Mouse (Mus musculus) liver, embryonic 14.5 days (tissue): ENCODE measurements at regions not wholly inside any gene's neighbourhood (a gene's known extent, or its start where the extent isn't known, plus 50 kb on each side); places are given as distances from the start of the nearest gene placed in this dataset.
A peak's percentile ranks its signal among the peaks of the same experiment; 100 is the strongest.

ENCODE experiments used
- ATAC-seq: fragments of 200-750 bp; cut with Nextera tagmentation; 2 replicates; pipeline ENCODE4 v1.8.0; 2017; ENCODE audit warnings: moderate number of reproducible peaks, mild to moderate bottlenecking, moderate library complexity; ENCODE audit not compliant: insufficient read depth
- DNase-seq, 3 experiments: peaks; one replicate each; pipeline ENCODE4 v3.0.0-alpha.2; 2012 to 2013; ENCODE audit warnings: low read depth in 3 of 3, low spot score in 3 of 3
- H3K27ac ChIP-seq: fragments of 300-500 bp; sonication (generic); 2 replicates; pipeline ENCODE4 v1.5.1; 2014; ENCODE audit warnings: moderate library complexity, mild to moderate bottlenecking, control low read depth, inconsistent platforms
- H3K27me3 ChIP-seq: fragments of 300-500 bp; sonication (generic); 2 replicates; pipeline ENCODE4 v1.6.1; 2014; ENCODE audit warnings: mild to moderate bottlenecking, low read length, moderate library complexity; ENCODE audit not compliant: control insufficient read depth, insufficient read depth
- H3K36me3 ChIP-seq: fragments of 300-500 bp; sonication (generic); replicated peaks from 2 replicates; pipeline ENCODE4 v1.6.1; 2014; ENCODE audit warnings: low read depth; ENCODE audit not compliant: control insufficient read depth, insufficient read depth
- H3K4me1 ChIP-seq, 2 experiments: fragments of 200-500 bp in 1 of 2; fragments of 300-500 bp in 1 of 2; sonication (generic) in 1 of 2; replicated peaks; 2 replicates each; pipeline ENCODE4 v1.6.1; 2012 to 2014; ENCODE audit warnings: antibody characterized with exemption in 1 of 2, inconsistent platforms in 1 of 2, low read length in 1 of 2; ENCODE audit not compliant: control insufficient read depth in 2 of 2, insufficient read depth in 2 of 2
- H3K4me2 ChIP-seq: fragments of 300-500 bp; sonication (generic); 2 replicates; pipeline ENCODE4 v1.6.1; 2014; ENCODE audit warnings: low read depth, mild to moderate bottlenecking, control low read depth, moderate library complexity
- H3K4me3 ChIP-seq, 2 experiments: fragments of 200-500 bp in 1 of 2; fragments of 300-500 bp in 1 of 2; sonication (generic) in 1 of 2; 2 replicates each; pipeline ENCODE4 v1.5.1; 2012 to 2014; ENCODE audit warnings: low read depth in 2 of 2, low read length in 2 of 2, mild to moderate bottlenecking in 2 of 2, control low read depth in 1 of 2, inconsistent platforms in 1 of 2, moderate library complexity in 1 of 2; ENCODE audit not compliant: insufficient read depth in 1 of 2
- H3K9ac ChIP-seq: fragments of 300-500 bp; sonication (generic); replicated peaks from 2 replicates; pipeline ENCODE4 v1.6.1; 2014; ENCODE audit warnings: mild to moderate bottlenecking, control low read depth, moderate library complexity
- H3K9me3 ChIP-seq: fragments of 300-500 bp; sonication (generic); 2 replicates; pipeline ENCODE4 v1.6.1; 2016; ENCODE audit warnings: low read length, mixed read lengths; ENCODE audit not compliant: control insufficient read depth
- CTCF ChIP-seq: IDR thresholded peaks from 2 replicates; pipeline ENCODE4 v1.5.1; 2016; ENCODE audit warnings: antibody characterized with exemption, low read depth, control low read depth
- EP300 ChIP-seq: IDR thresholded peaks from 2 replicates; pipeline ENCODE4 v1.6.1; 2016; ENCODE audit warnings: antibody characterized with exemption, low read depth
- WGBS: fragments of 180-500 bp; shearing (Covaris S2); extraction: QIAGEN DNeasy Blood & Tissue Kit; methylation state at CpG from one replicate; pipeline ENCODE4 v1.1.7; 2014; ENCODE audit not compliant: insufficient replicate concordance; 5-methylcytosine and 5-hydroxymethylcytosine counted together

GRCm38 (mm10) chr9:120731952-120732622, 160.8 kb downstream of the Rpl14 start:
- Histone ChIP-seq H3K9ac (no peak overlapping the region), H3K36me3 (no peaks in the 10 kb centered on the region), H3K4me2 (no peak overlapping the region), H3K4me1 (no peaks in the 10 kb centered on the region), H3K4me3 (no peak overlapping the region), H3K27me3 (no peaks in the 10 kb centered on the region), H3K9me3 (no peaks in the 10 kb centered on the region), H3K27ac (no peak overlapping the region)
- ATAC-seq (no peak), DNase-seq (no peak)
- WGBS = 24% methylated on average over 8 of the region's 8 CpGs
- TF ChIP-seq EP300 = no peak

GRCm38 (mm10) chr9:120732650-120733293, 161.5 kb downstream of the Rpl14 start:
- WGBS = 55% methylated on average over 14 of the region's 14 CpGs

GRCm38 (mm10) chr9:120733681-120734465, 162.6 kb downstream of the Rpl14 start:
- DNase-seq (no peak), ATAC-seq (no peak)
- TF ChIP-seq CTCF (no peak), EP300 (no peak)
- no peak overlapping the region for H3K9ac ChIP-seq
- no peak overlapping the region for H3K4me2 ChIP-seq
- H3K27ac ChIP-seq = no peak overlapping the region
- whole genome bisulfite sequencing = 42% methylated on average over 11 of the region's 11 CpGs
- H3K4me3 ChIP-seq = no peak overlapping the region
- no peaks in the 10 kb centered on the region for H3K27me3 ChIP-seq
- H3K36me3 ChIP-seq = no peaks in the 10 kb centered on the region
- no peaks in the 10 kb centered on the region for H3K9me3 ChIP-seq
- no peaks in the 10 kb centered on the region for H3K4me1 ChIP-seq

More at GRCm38 (mm10) chr9:120732650-120733293, 161.5 kb downstream of the Rpl14 start:
- no peak for DNase-seq
- TF ChIP-seq CTCF = no peak
- no peaks in the 10 kb centered on the region for H3K36me3 ChIP-seq
- H3K9me3 ChIP-seq = no peaks in the 10 kb centered on the region
- H3K4me1 ChIP-seq = no peaks in the 10 kb centered on the region
- no peak overlapping the region for H3K27ac ChIP-seq
- H3K27me3 ChIP-seq = no peaks in the 10 kb centered on the region
- no peak for ATAC-seq
- no peak overlapping the region for H3K4me2 ChIP-seq
- no peak overlapping the region for H3K4me3 ChIP-seq
- no peak overlapping the region for H3K9ac ChIP-seq

GRCm38 (mm10) chr9:120735217-120735616, 164.0 kb downstream of the Rpl14 start:
- Histone ChIP-seq H3K4me1 (0 out of 4 replicates have a peak, but pooled peaks cover 0 to 4% of the 10 kb centered on the region in 2 experiments), H3K4me3 (no peak overlapping the region), H3K36me3 (no peaks in the 10 kb centered on the region), H3K4me2 (no peak overlapping the region), H3K9me3 (no peaks in the 10 kb centered on the region), H3K27me3 (no peaks in the 10 kb centered on the region), H3K9ac (no peak overlapping the region), H3K27ac (no peak overlapping the region)
- TF ChIP-seq CTCF = no peak
- no peak for TF ChIP-seq EP300
- WGBS = 58% methylated on average over 7 of the region's 7 CpGs
- DNase-seq (no peak), ATAC-seq (no peak)

- DNase-seq = no peak
- 6% methylated on average over 1 of the region's 1 CpGs for WGBS
- Histone ChIP-seq H3K27ac (no peak overlapping the region), H3K9me3 (no peaks in the 10 kb centered on the region), H3K27me3 (no peaks in the 10 kb centered on the region), H3K4me1 (0 out of 4 replicates have a peak, but pooled peaks cover 0 to 4% of the 10 kb centered on the region in 2 experiments), H3K36me3 (no peaks in the 10 kb centered on the region), H3K4me3 (no peak overlapping the region), H3K4me2 (no peak overlapping the region), H3K9ac (no peak overlapping the region)
- no peak for TF ChIP-seq CTCF
- no peak for TF ChIP-seq EP300
- peak; percentile 43; the same call in 1 of the 2 replicates for ATAC-seq
Observed at GRCm38 (mm10) chr9:120737956-120738355, 166.7 kb downstream of the Rpl14 start.
